Mouse (Mus musculus): ENCODE data around the gene Olfr328. TPM values are rescaled to one million over a fixed set of nuclear protein-coding genes. Genes with fewer than 3 reads are reported as not detected.
"Not testable (repeated sequence)": the region's sequence is repeated elsewhere in the genome, so short reads cannot be mapped to it uniquely, and the experiment has no call there.

Olfr328 gene
- polyA plus RNA-seq, 1 experiment from 2014 or later: 0.05 TPM

- Histone ChIP-seq H3K4me2 (no peak overlapping the region), H3K27me3 (replicated peaks; ENCODE audit: control insufficient read depth, insufficient read depth, low read length) (no peaks in the 10 kb centered on the region), H3K9me3 (ENCODE audit: control insufficient read depth, low read length) (no peaks in the 10 kb centered on the region), H3K4me1 (replicated peaks; ENCODE audit: control insufficient read depth, insufficient read depth, low read length) (no peaks in the 10 kb centered on the region), H3K36me3 (ENCODE audit: control insufficient read depth, insufficient read depth, low read length) (no peaks in the 10 kb centered on the region), H3K4me3 (ENCODE audit: low read depth, low read length) (no peak overlapping the region), H3K27ac (ENCODE audit: low read depth, low read length) (no peak overlapping the region), H3K9ac (ENCODE audit: low read depth, low read length) (no peak overlapping the region)
- 68% methylated on average over 8 of the region's 8 CpGs for WGBS
- DNase-seq (ENCODE audit: low spot score) (no peak), ATAC-seq (replicated peaks; ENCODE audit: low FRiP score) (no peak)
Measured at GRCm38 (mm10) chr11:58578636-58579035, 23.2 kb upstream of the Olfr328 start.

- Histone ChIP-seq H3K4me2 (no peak within 1 kb of the TSS), H3K27me3 (replicated peaks; ENCODE audit: control insufficient read depth, insufficient read depth, low read length) (no peaks in the 10 kb centered on the region), H3K4me3 (ENCODE audit: low read depth, low read length) (no peak within 1 kb of the TSS), H3K9me3 (ENCODE audit: control insufficient read depth, low read length) (no peaks in the 10 kb centered on the region), H3K36me3 (ENCODE audit: control insufficient read depth, insufficient read depth, low read length) (no peaks in the 10 kb centered on the region), H3K4me1 (replicated peaks; ENCODE audit: control insufficient read depth, insufficient read depth, low read length) (no peaks in the 10 kb centered on the region), H3K27ac (ENCODE audit: low read depth, low read length) (no peak within 1 kb of the TSS), H3K9ac (ENCODE audit: low read depth, low read length) (no peak within 1 kb of the TSS)
- 64% methylated on average over 1 of the region's 1 CpGs for WGBS
- ATAC-seq (replicated peaks; ENCODE audit: low FRiP score): no peak
- DNase-seq (ENCODE audit: low spot score): no peak
Measured at GRCm38 (mm10) chr11:58577430-58577829, 22.0 kb upstream of the Olfr328 start, which contains the start of gene Olfr325. TSS of gene Olfr325 (plus strand) at chr11:58577730.

GRCm38 (mm10) chr11:58570405-58570804 is 15.0 kb upstream of the Olfr328 start, which contains the start of gene Olfr224:
TSS of gene Olfr224 (minus strand) at chr11:58570553.
- Histone ChIP-seq H3K27me3 (replicated peaks; ENCODE audit: control insufficient read depth, insufficient read depth, low read length) (no peaks in the 10 kb centered on the region), H3K9ac (ENCODE audit: low read depth, low read length) (no peak within 1 kb of the TSS), H3K27ac (ENCODE audit: low read depth, low read length) (no peak within 1 kb of the TSS), H3K36me3 (ENCODE audit: control insufficient read depth, insufficient read depth, low read length) (no peaks in the 10 kb centered on the region), H3K4me3 (ENCODE audit: low read depth, low read length) (no peak within 1 kb of the TSS), H3K9me3 (ENCODE audit: control insufficient read depth, low read length) (no peaks in the 10 kb centered on the region), H3K4me1 (replicated peaks; ENCODE audit: control insufficient read depth, insufficient read depth, low read length) (no peaks in the 10 kb centered on the region), H3K4me2 (no peak within 1 kb of the TSS)
- ATAC-seq (replicated peaks; ENCODE audit: low FRiP score) (no peak), DNase-seq (ENCODE audit: low spot score) (no peak)
- 80% methylated on average over 5 of the region's 5 CpGs for WGBS

DNA sequence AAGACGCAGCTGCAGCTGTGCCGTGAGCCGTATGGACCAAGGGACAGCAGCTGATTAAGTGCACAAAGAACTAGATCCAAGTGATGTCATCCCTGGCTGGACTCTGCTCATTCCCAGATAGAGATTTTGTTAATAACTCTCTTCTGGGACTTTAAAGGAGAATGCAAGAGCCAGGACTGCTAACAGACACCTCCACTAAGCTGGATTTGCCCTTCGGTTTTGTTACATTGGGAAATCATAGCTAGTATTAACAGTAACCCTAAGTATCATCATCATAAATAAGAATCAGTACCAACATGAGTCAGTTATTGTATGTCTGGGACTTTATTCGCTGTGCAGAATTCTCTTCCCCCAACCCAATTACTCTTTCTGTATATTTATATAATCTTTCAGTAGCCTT is 9.1 kb downstream of the Olfr328 start, which contains the start of gene Olfr329-ps:
TSS of gene Olfr329-ps (minus strand) at position 101 of the 400 bp plus-strand sequence.
- Histone ChIP-seq H3K4me2 (no peak within 1 kb of the TSS), H3K4me3 (ENCODE audit: low read depth, low read length) (no peak within 1 kb of the TSS), H3K36me3 (ENCODE audit: control insufficient read depth, insufficient read depth, low read length) (no peaks in the 10 kb centered on the region), H3K27ac (ENCODE audit: low read depth, low read length) (no peak within 1 kb of the TSS), H3K27me3 (replicated peaks; ENCODE audit: control insufficient read depth, insufficient read depth, low read length) (no peaks in the 10 kb centered on the region), H3K9ac (ENCODE audit: low read depth, low read length) (no peak within 1 kb of the TSS), H3K9me3 (ENCODE audit: control insufficient read depth, low read length) (no peaks in the 10 kb centered on the region), H3K4me1 (replicated peaks; ENCODE audit: control insufficient read depth, insufficient read depth, low read length) (no peaks in the 10 kb centered on the region)
- 82% methylated on average over 5 of the region's 5 CpGs for WGBS
- DNase-seq (ENCODE audit: low spot score) (no peak), ATAC-seq (replicated peaks; ENCODE audit: low FRiP score) (no peak)

DNA sequence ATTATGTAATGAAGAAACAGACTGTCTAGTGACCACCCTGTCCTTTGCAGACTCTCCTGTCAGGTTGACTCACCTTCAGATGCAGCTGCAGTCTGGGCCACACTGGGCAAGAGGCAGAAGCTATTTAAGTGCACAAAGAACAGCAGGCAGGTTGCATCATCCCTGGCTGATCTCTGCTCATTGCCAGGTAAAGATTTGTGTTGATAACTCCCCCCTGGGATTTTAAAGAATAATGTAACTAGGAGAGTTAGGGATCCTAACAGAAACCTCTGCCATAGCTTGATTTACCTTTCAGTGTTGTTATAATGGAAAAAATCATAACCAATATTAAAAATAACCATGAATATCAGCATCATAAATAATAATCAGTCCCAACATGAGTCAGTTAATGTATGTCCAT is 20.7 kb downstream of the Olfr328 start, which contains the start of gene Olfr330:
TSS of gene Olfr330 (minus strand) at position 101 of the 400 bp plus-strand sequence.
- not testable (repeated sequence) for H3K27ac ChIP-seq (ENCODE audit: low read depth, low read length); H3K4me1 ChIP-seq (replicated peaks; ENCODE audit: control insufficient read depth, insufficient read depth, low read length); H3K27me3 ChIP-seq (replicated peaks; ENCODE audit: control insufficient read depth, insufficient read depth, low read length); H3K9me3 ChIP-seq (ENCODE audit: control insufficient read depth, low read length); H3K4me3 ChIP-seq (ENCODE audit: low read depth, low read length); DNase-seq (ENCODE audit: low spot score); H3K36me3 ChIP-seq (ENCODE audit: control insufficient read depth, insufficient read depth, low read length); ATAC-seq (replicated peaks; ENCODE audit: low FRiP score); H3K4me2 ChIP-seq; H3K9ac ChIP-seq (ENCODE audit: low read depth, low read length)

DNA sequence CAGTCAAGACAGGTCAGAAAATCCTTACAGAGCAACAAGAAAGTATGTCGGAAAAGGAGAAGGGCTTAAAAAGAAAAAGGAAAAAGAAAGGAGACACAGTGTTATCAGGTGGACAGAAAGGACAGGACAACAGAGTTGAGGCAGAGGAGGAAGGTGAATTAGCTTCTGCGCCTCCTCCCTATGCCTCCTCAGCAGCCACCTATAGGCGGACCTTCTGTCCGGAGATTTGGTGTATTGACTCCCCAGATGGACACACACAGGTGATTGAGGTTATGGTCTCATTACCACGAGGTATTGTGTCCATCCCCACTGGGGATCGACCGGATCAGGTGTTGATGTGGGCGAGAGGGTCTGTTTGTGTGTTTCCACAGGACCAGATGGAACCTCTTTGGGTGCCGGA is 35.7 kb downstream of the Olfr328 start:
- H3K27me3 ChIP-seq (replicated peaks; ENCODE audit: control insufficient read depth, insufficient read depth, low read length); H3K9me3 ChIP-seq (ENCODE audit: control insufficient read depth, low read length); H3K36me3 ChIP-seq (ENCODE audit: control insufficient read depth, insufficient read depth, low read length); H3K4me1 ChIP-seq (replicated peaks; ENCODE audit: control insufficient read depth, insufficient read depth, low read length); ATAC-seq (replicated peaks; ENCODE audit: low FRiP score); H3K4me3 ChIP-seq (ENCODE audit: low read depth, low read length); H3K4me2 ChIP-seq; H3K9ac ChIP-seq (ENCODE audit: low read depth, low read length); H3K27ac ChIP-seq (ENCODE audit: low read depth, low read length); DNase-seq (ENCODE audit: low spot score): not testable (repeated sequence)
- WGBS: 87% methylated on average over 7 of the region's 9 CpGs

DNA sequence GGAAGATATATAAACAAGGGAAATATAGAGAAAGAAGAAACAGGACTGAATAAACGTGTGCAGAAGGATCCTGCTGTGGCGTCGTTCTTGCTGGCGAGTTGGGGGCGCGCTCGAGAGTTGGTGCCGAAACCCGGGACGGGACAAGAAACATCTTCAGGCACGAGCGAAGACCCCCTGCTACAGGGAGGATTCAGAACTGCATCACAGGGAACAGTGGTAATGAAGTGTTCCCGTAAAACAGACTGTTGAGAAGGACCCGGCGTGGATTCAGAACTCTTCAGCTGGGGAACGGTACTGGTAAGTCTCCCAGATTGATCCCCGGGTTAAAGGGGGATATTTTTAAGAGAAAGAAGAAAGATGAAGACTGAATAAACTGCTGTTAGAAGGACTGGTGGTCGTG is 36.5 kb downstream of the Olfr328 start:
- not testable (repeated sequence) for H3K27me3 ChIP-seq (replicated peaks; ENCODE audit: control insufficient read depth, insufficient read depth, low read length); ATAC-seq (replicated peaks; ENCODE audit: low FRiP score); DNase-seq (ENCODE audit: low spot score); H3K4me3 ChIP-seq (ENCODE audit: low read depth, low read length); H3K4me2 ChIP-seq; H3K27ac ChIP-seq (ENCODE audit: low read depth, low read length); H3K9me3 ChIP-seq (ENCODE audit: control insufficient read depth, low read length); H3K4me1 ChIP-seq (replicated peaks; ENCODE audit: control insufficient read depth, insufficient read depth, low read length); H3K36me3 ChIP-seq (ENCODE audit: control insufficient read depth, insufficient read depth, low read length); H3K9ac ChIP-seq (ENCODE audit: low read depth, low read length)
- 94% methylated on average over 17 of the region's 18 CpGs for WGBS

DNA sequence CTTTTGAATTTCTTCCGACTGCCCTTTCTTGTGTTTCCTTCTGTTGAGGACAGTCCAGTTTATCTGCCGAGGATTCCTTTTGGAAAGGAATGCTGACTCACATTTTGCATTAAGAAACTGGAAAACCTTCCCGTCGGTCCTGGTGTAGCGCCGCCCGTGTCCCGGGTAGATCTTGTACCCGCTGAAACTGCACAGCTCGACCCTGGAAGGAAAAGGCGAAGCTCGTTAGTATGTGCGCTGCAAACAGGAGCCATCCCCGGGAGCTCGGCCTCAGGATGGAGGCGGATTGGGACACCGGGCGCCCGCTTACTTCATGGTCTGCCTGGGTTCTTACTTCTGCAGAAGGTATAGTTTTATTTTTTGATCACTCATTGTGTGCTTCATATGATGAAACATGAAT is 46.4 kb downstream of the Olfr328 start:
- not testable (repeated sequence) for H3K4me2 ChIP-seq; H3K36me3 ChIP-seq (ENCODE audit: control insufficient read depth, insufficient read depth, low read length); H3K9me3 ChIP-seq (ENCODE audit: control insufficient read depth, low read length); H3K27ac ChIP-seq (ENCODE audit: low read depth, low read length); H3K4me3 ChIP-seq (ENCODE audit: low read depth, low read length); DNase-seq (ENCODE audit: low spot score); H3K27me3 ChIP-seq (replicated peaks; ENCODE audit: control insufficient read depth, insufficient read depth, low read length); H3K4me1 ChIP-seq (replicated peaks; ENCODE audit: control insufficient read depth, insufficient read depth, low read length); H3K9ac ChIP-seq (ENCODE audit: low read depth, low read length); ATAC-seq (replicated peaks; ENCODE audit: low FRiP score)
- 82% methylated on average over 19 of the region's 19 CpGs for WGBS

- H3K36me3 ChIP-seq (ENCODE audit: control insufficient read depth, insufficient read depth, low read length); H3K27ac ChIP-seq (ENCODE audit: low read depth, low read length); H3K4me2 ChIP-seq; ATAC-seq (replicated peaks; ENCODE audit: low FRiP score); H3K4me3 ChIP-seq (ENCODE audit: low read depth, low read length); H3K9me3 ChIP-seq (ENCODE audit: control insufficient read depth, low read length); H3K4me1 ChIP-seq (replicated peaks; ENCODE audit: control insufficient read depth, insufficient read depth, low read length); H3K27me3 ChIP-seq (replicated peaks; ENCODE audit: control insufficient read depth, insufficient read depth, low read length); H3K9ac ChIP-seq (ENCODE audit: low read depth, low read length); DNase-seq (ENCODE audit: low spot score): not testable (repeated sequence)
Measured at GRCm38 (mm10) chr11:58502472-58502871, 53.0 kb downstream of the Olfr328 start, which contains the start of gene Olfr331. TSS of gene Olfr331 (minus strand) at chr11:58502572.

All from liver, embryonic 11.5 days (tissue).